Mouse (Mus musculus): Measurements from ENCODE around the gene Gm16253. TPM values are rescaled to one million over a fixed set of nuclear protein-coding genes. Genes with fewer than 3 reads are reported as not detected.
A peak's percentile ranks its signal among the peaks of the same experiment; 100 is the strongest.

The Gm16253 gene
- polyA plus RNA-seq, 1 experiment from 2014 or later: 1.9 TPM

DNA sequence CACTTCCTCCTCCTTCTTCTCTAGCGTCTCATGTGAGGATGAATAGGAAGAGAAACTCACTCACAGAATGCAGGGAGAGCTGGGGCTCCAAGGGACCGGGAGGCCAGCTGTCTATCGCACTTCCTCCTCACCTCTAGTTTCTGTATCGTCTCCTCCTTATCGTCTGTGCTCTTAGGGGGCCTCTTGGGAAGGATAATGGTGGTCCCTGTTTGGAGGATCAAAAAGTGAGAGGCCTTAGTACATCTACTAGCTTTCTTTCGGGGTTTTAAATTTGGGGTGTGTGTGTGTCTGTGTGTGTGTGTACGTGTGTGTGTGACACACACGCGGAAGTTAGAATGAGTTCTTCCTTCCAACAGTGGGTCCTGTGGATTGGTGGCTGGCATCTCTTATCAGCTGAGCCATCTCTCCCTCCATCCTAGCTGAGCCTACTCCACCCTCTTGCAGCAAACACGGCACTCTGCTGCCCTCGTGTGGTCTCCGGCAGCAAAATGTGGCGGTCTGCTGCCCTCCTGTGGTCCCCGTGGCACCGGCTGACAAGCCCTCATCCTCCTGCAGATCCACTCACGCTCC is 3.2 kb downstream of the Gm16253 start:
- DNase-seq (ENCODE audit: low spot score): peak; percentile 93
- WGBS: 12% methylated on average over 16 of the region's 16 CpGs
- H3K4me3 ChIP-seq: peak overlapping the region; percentile 48
- peak overlapping the region; percentile 30; the same call in 1 of the 2 replicates for H3K27ac ChIP-seq (replicated peaks)
- peaks cover 19% of the 10 kb centered on the region for H3K27me3 ChIP-seq (replicated peaks; ENCODE audit: low read depth, poor library complexity, severe bottlenecking)
- no peaks in the 10 kb centered on the region for H3K9me3 ChIP-seq
- no peaks in the 10 kb centered on the region for H3K36me3 ChIP-seq (replicated peaks)
- peaks cover 43% of the 10 kb centered on the region for H3K4me1 ChIP-seq

DNA sequence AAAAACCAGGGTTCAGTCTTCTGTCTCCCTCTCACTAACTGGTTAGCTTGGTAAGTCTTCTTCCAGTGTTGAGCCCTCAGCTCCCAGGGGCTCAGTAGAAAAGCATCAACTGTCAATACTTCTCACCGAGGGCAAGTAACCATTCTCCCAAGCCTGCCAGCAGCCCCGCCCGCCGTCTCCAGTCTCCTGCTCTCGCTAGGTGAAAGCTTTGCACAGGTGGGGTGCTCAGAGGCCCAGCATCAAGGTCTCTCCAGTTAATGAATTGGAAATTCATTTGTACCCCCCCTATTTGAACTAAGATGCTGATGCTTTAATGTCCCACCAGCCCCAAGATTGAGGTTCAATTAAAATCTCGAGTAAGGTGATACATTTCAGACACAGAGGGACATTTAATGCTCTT is 4.4 kb downstream of the Gm16253 start:
- no peak for DNase-seq (ENCODE audit: low spot score)
- WGBS: 40% methylated on average over 6 of the region's 6 CpGs
- Histone ChIP-seq H3K27ac (replicated peaks) (no peak overlapping the region), H3K9me3 (no peaks in the 10 kb centered on the region), H3K27me3 (replicated peaks; ENCODE audit: low read depth, poor library complexity, severe bottlenecking) (peaks cover 19% of the 10 kb centered on the region), H3K4me1 (peaks cover 34% of the 10 kb centered on the region), H3K4me3 (no peak overlapping the region), H3K36me3 (replicated peaks) (no peaks in the 10 kb centered on the region)

DNA sequence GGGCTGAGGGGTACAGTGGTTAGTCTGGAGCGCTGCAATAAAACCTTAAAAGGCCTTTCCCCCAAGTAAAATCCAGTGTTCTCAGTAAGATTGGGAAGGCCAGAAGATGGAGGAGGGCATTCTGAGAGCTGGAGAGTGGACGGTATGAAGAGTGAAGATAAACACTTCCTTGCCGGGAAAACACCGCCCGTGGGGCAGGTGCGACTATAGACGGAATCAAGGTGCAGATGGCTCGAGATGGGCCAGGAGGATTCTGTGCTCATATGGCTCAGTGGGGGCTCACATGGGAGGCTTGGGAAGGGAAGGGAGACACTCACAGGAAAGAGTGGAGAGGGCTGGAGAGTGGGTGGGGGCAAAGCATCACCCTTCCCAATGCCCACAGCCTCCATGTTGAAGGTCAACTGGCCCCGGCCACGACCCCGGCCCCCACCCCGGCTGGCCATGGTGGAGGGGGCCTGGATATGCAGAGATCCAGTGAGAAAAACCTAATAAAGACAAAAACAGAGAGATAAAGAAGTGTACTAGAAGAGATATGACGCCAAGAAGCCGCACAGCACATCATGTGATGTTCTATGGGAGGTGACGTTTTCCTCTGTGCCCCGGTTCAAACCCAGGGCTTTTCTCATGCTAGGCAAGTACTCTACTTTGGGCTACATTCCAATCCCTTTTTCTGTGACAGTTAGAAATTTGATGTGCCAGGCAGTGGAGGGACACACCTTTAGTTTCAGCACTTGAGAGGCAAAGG is 5.2 kb downstream of the Gm16253 start:
- H3K27me3 ChIP-seq (replicated peaks; ENCODE audit: low read depth, poor library complexity, severe bottlenecking): peaks cover 19% of the 10 kb centered on the region
- H3K4me3 ChIP-seq: no peak overlapping the region; the same call in 1 of the 2 replicates
- WGBS: 83% methylated on average over 16 of the region's 16 CpGs
- no peaks in the 10 kb centered on the region for H3K9me3 ChIP-seq
- H3K4me1 ChIP-seq: peaks cover 27% of the 10 kb centered on the region
- no peak overlapping the region for H3K27ac ChIP-seq (replicated peaks)
- no peak for DNase-seq (ENCODE audit: low spot score)
- H3K36me3 ChIP-seq (replicated peaks): no peaks in the 10 kb centered on the region

DNA sequence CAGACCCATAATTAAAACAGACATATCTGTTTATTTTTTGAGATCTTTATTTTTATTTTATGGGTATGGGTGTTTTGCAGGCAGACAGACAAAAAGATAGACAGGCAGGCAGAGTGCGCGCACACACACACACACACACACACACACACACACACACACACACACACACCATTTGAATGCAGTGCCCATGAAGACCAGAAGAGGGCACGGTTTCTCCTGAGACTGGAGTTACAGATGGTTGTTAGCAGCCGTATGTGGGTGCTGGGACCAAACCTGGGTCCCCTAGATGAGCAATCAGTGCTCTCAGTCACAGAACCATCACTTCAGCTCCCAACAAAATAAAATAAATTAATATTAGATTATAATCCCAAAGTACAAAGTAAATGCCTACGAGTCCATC is 6.6 kb downstream of the Gm16253 start:
- Histone ChIP-seq H3K9me3 (0 out of 2 replicates have a peak, but pooled peaks cover 5% of the 10 kb centered on the region), H3K27ac (replicated peaks) (no peak overlapping the region), H3K4me3 (no peak overlapping the region), H3K27me3 (replicated peaks; ENCODE audit: low read depth, poor library complexity, severe bottlenecking) (peaks cover 19% of the 10 kb centered on the region), H3K36me3 (replicated peaks) (no peaks in the 10 kb centered on the region), H3K4me1 (peaks cover 20% of the 10 kb centered on the region)
- DNase-seq (ENCODE audit: low spot score): no peak
- 86% methylated on average over 5 of the region's 5 CpGs for WGBS

DNA sequence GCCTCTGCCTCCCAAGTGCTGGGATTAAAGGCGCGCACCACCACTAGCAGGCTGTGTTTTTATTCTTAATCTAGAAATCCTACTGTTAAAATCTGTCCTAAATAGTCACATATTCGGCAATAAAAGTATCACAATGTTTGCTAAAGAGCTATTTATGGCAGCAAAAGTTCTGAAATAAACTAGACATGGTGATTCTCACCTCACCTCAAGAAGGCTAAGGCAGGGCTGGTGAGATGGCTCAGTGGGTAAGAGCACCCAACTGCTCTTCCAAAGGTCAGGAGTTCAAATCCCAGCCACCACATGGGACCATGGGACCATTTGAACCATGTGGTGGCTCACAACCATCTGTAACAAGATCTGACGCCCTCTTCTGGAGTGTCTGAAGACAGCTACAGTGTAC is 13.9 kb downstream of the Gm16253 start:
- WGBS: 81% methylated on average over 4 of the region's 4 CpGs
- Histone ChIP-seq H3K36me3 (replicated peaks) (no peaks in the 10 kb centered on the region), H3K4me3 (no peak overlapping the region), H3K27ac (replicated peaks) (no peak overlapping the region), H3K9me3 (0 out of 2 replicates have a peak, but pooled peaks cover 5% of the 10 kb centered on the region), H3K27me3 (replicated peaks; ENCODE audit: low read depth, poor library complexity, severe bottlenecking) (peaks cover 22% of the 10 kb centered on the region), H3K4me1 (peaks cover 26% of the 10 kb centered on the region)
- no peak for DNase-seq (ENCODE audit: low spot score)

DNA sequence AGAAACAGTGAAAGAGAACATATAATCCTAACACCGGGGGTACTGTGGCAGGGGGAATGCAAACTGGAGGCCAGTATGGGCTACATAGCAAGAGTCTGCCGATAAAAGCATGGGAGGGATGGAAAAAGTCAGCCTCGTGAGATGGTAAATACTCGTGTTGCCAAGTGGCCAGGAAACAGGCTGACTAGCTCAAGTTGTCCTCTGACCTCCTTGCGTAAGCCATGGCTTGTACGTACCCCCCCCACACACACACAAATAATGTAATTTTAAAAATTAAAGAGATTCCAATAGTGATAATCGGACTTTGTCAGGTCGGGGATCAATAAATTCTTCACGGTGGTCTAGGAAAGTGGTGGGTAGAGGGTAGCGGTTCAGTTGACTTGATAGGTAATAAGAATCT is 16.6 kb downstream of the Gm16253 start:
- peak; percentile 27 for DNase-seq (ENCODE audit: low spot score)
- no peaks in the 10 kb centered on the region for H3K36me3 ChIP-seq (replicated peaks)
- H3K27me3 ChIP-seq (replicated peaks; ENCODE audit: low read depth, poor library complexity, severe bottlenecking): peaks cover 47% of the 10 kb centered on the region
- H3K27ac ChIP-seq (replicated peaks): peak overlapping the region; percentile 92
- 1% methylated on average over 10 of the region's 10 CpGs for WGBS
- H3K4me3 ChIP-seq: peak overlapping the region; percentile 73
- H3K4me1 ChIP-seq: peaks cover 48% of the 10 kb centered on the region
- no peaks in the 10 kb centered on the region for H3K9me3 ChIP-seq

DNA sequence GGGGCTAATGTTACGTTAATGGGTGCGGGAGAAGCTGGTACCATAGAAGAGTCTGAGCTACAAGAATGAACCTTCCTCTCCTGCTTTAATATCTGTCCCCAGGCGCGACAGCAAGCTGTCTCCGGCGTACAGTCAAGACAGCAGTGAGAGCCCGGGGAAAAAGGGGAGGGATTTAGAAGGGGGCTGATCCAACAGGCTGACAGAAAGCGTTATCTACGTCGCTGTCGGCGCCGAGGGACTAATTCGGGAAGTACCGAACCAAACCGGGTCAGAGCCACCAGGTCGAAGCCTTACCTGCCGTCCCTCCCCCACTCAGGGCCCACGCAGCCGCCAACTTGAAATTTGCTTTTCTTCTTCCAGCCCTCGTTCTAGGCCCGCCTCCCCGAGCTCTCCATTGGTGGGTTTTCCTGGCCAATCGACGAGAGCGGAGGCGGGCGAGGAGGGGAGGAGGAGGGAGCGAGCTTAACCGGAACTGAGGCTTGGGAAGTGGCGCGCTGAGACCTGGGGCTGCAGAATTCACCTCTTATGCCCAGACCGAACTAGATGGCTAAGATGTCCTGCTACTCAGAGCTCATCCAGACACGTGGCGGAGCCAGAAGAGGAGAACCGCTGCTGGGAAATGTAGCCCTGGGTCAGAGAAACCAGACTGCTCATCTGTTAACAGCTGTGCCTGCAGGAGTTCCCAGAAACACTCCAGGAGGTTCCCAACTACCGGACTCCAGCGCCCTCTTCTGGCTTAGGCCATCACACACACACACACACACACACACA is 17.2 kb downstream of the Gm16253 start, which contains the start of gene Polr3gl:
TSS of gene Polr3gl (minus strand) at position 392 of the 771 bp plus-strand sequence.
- H3K4me3 ChIP-seq: peak within 1 kb of the TSS; percentile 73
- peak within 1 kb of the TSS; percentile 92 for H3K27ac ChIP-seq (replicated peaks)
- peak; percentile 95 for DNase-seq (ENCODE audit: low spot score)
- WGBS: under 1% methylated on average over 38 of the region's 38 CpGs
- peaks cover 53% of the 10 kb centered on the region for H3K27me3 ChIP-seq (replicated peaks; ENCODE audit: low read depth, poor library complexity, severe bottlenecking)
- no peaks in the 10 kb centered on the region for H3K9me3 ChIP-seq
- H3K36me3 ChIP-seq (replicated peaks): no peaks in the 10 kb centered on the region
- peaks cover 54% of the 10 kb centered on the region for H3K4me1 ChIP-seq

DNA sequence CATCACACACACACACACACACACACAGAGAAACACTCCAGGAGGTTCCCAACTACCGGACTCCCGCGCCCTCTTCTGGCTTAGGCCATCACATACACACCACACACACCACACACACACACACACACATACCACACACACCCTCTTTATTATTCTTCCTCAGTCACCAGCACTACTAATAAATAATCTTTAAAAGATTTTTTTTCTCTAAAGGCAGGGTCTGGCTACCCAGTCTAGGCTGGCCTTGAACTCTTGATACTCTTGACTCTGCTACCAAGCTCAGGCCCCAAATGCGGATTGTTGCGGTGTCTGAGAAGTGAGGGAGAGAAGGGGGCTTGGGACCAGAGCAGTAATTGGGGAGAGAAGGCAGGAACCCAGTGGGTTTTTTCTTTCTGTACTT is 18.1 kb downstream of the Gm16253 start:
- DNase-seq (ENCODE audit: low spot score): peak; percentile 8
- Histone ChIP-seq H3K4me1 (peaks cover 59% of the 10 kb centered on the region), H3K27ac (replicated peaks) (no peak overlapping the region), H3K27me3 (replicated peaks; ENCODE audit: low read depth, poor library complexity, severe bottlenecking) (peaks cover 62% of the 10 kb centered on the region), H3K36me3 (replicated peaks) (no peaks in the 10 kb centered on the region), H3K9me3 (no peaks in the 10 kb centered on the region), H3K4me3 (no peak overlapping the region)
- 75% methylated on average over 5 of the region's 5 CpGs for WGBS

DNA sequence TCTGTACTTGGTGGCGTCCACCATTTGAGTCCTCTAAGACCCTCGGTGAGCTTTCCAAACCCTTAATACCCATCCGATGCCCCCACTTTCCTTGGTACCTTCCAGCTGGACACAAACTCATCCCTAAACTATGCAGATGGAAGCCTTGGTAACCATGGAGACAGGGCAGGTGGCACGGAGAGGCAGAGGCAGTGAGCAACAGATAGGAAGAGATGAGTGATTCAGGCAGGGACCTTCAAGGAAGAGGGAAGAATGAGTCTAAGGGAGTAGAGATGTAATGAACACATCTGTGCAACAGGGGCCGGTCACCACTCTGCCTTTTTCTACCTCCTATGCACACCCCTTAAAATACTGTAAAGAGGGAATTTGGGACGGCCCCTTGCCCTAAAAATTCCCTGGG is 18.9 kb downstream of the Gm16253 start:
- H3K4me1 ChIP-seq: peaks cover 67% of the 10 kb centered on the region
- 20% methylated on average over 6 of the region's 6 CpGs for WGBS
- H3K27me3 ChIP-seq (replicated peaks; ENCODE audit: low read depth, poor library complexity, severe bottlenecking): peaks cover 65% of the 10 kb centered on the region
- H3K36me3 ChIP-seq (replicated peaks): no peaks in the 10 kb centered on the region
- no peaks in the 10 kb centered on the region for H3K9me3 ChIP-seq
- DNase-seq (ENCODE audit: low spot score): no peak
- H3K4me3 ChIP-seq: peak overlapping the region; percentile 59
- H3K27ac ChIP-seq (replicated peaks): no peak overlapping the region

DNA sequence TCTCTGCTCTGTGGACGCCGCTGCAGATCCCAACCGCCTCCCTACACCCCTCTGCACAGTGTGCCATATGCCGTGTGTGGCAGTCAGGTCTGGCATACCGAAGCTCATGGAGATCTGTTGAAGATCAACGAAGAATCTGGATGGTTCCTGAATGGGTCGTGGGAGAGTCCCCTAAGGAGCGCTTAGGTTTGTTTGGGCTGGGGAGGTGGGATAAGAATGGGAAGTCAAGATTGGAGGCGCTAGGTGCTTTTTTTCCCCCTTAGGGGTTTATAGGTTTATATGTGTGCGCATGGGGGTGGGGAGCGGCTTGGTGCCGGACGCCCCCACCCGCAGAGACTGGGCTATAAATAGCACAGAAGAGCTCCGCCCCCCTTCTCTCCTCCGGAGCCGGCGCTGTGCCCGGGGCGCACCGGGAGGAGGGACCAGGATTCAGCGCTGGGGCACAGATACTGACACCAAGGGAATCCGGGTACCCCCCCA is 19.5 kb downstream of the Gm16253 start, which contains the start of gene Ankrd34a:
TSS of gene Ankrd34a (plus strand) at position 409 of the 480 bp plus-strand sequence.
- peak within 1 kb of the TSS; percentile 81 for H3K27ac ChIP-seq (replicated peaks)
- peaks cover 71% of the 10 kb centered on the region for H3K4me1 ChIP-seq

DNA sequence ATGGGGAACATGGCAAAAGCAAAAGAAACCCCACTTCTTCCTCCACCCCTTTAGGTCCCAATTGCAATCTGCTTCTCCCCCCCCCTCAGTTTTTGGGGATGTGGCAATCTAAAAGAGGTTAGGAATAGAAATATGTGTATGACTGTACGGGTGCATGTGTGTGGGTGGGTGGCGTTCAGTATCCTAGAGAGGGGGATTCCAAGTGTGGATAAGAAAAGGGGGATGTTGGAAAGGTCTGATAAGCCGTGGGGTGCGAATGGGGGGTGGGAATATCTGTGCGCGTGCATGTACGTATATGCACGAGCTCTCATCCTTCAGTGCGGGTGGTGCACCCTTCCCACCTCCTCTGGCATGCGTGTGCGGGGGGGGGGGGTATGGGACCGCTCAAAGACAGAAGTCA is 20.1 kb downstream of the Gm16253 start:
- peak; percentile 21 for DNase-seq (ENCODE audit: low spot score)
- H3K27ac ChIP-seq (replicated peaks): peak overlapping the region; percentile 81; the same call in 1 of the 2 replicates
- H3K27me3 ChIP-seq (replicated peaks; ENCODE audit: low read depth, poor library complexity, severe bottlenecking): peaks cover 65% of the 10 kb centered on the region
- no peaks in the 10 kb centered on the region for H3K36me3 ChIP-seq (replicated peaks)
- peaks cover 77% of the 10 kb centered on the region for H3K4me1 ChIP-seq
- 1% methylated on average over 9 of the region's 12 CpGs for WGBS
- H3K9me3 ChIP-seq: no peaks in the 10 kb centered on the region
- peak overlapping the region; percentile 59 for H3K4me3 ChIP-seq

More for the DNA sequence above, 19.5 kb downstream of the Gm16253 start, which contains the start of gene Ankrd34a:
- peak; percentile 39 for DNase-seq (ENCODE audit: low spot score)
- no peaks in the 10 kb centered on the region for H3K36me3 ChIP-seq (replicated peaks)
- under 1% methylated on average over 23 of the region's 23 CpGs for WGBS
- H3K9me3 ChIP-seq: no peaks in the 10 kb centered on the region
- H3K4me3 ChIP-seq: peak within 1 kb of the TSS; percentile 59
- peaks cover 65% of the 10 kb centered on the region for H3K27me3 ChIP-seq (replicated peaks; ENCODE audit: low read depth, poor library complexity, severe bottlenecking)

DNA sequence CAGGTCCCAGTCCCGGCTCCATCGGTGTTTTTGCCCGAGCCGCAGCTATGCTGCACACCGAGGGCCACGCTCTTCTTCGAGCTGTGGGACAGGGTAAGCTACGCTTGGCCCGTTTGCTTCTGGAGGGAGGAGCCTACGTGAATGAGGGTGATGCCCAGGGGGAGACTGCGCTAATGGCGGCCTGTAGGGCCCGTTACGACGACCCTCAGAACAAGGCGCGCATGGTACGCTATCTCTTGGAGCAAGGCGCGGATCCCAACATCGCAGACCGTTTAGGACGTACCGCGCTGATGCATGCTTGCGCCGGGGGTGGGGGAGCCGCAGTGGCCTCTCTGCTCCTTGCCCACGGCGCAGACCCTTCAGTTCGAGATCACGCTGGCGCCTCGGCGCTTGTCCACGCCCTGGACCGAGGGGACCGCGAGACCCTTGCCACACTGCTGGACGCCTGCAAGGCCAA is 20.7 kb downstream of the Gm16253 start:
- Histone ChIP-seq H3K4me1 (peaks cover 80% of the 10 kb centered on the region), H3K9me3 (no peaks in the 10 kb centered on the region), H3K27ac (replicated peaks) (peak overlapping the region; percentile 81), H3K27me3 (replicated peaks; ENCODE audit: low read depth, poor library complexity, severe bottlenecking) (peaks cover 59% of the 10 kb centered on the region), H3K4me3 (peak overlapping the region; percentile 59), H3K36me3 (replicated peaks) (no peaks in the 10 kb centered on the region)
- under 1% methylated on average over 40 of the region's 40 CpGs for WGBS
- DNase-seq (ENCODE audit: low spot score): peak; percentile 67

Data from embryonic facial prominence, embryonic 10.5 days (tissue).